Mouse (Mus musculus) cerebellum, postnatal 36 days (tissue): ENCODE results near the gene Foxn1.

ENCODE experiments used
- DNase-seq, 2 experiments: peaks; one replicate each; pipeline ENCODE4 v3.0.0; 2021 to 2022; ENCODE audit warnings: mixed read lengths in 2 of 2

Foxn1 gene

DNA sequence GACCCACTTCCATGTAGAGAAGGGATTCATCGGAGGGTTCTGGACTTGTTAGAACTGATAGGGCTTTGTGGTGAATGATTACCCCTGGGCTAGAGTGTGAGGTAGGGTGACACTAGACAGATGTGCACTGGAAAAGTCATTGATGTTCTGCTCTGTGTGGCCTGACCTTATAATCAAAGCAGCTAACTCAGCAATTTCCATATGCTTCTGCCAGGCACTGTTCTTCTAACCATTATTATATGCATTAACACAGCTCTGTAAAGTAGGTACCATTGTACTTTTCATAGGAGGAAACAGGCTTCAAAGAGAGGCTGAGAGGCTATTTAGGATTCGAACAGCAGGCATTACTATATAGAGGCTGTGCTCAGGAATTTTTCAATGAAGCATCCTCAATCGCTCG, 59.1 kb downstream of the Foxn1 start:
- no peak for DNase-seq

- peak in 1 of 2 experiments; percentile 12 for DNase-seq
These were observed 61.4 kb downstream of the Foxn1 start for GRCm38 (mm10) chr11:78324965-78325364.

- DNase-seq, result peak; percentile 38 to 48
These were observed 62.2 kb downstream of the Foxn1 start for GRCm38 (mm10) chr11:78324000-78324785.

DNA sequence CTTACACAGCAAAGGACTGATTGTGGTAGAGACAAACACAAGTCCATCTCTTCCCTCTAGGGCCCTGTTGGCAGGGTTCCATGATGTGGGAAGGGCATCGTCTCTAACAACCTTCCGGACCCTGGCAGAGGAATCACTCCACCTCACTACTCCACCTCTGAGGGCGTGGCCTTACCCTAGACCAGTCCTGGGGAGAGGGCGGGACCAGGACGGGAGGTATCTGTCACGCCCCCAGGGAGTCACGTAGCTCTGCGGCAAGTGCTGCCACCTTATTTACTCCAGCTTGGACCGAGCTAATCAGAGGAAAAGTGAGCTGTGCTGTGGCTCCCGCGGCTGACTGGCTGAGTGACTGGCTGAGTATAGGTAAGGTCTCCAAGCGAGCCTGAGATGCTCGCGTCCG, 63.5 kb downstream of the Foxn1 start, which contains the start of gene Aldoc:
Gene Aldoc, plus strand, starts transcription at position 109 of the 400 bp plus-strand sequence.
- DNase-seq, result peak; percentile 85 to 87

- DNase-seq, result no peak
These were observed 64.1 kb downstream of the Foxn1 start for GRCm38 (mm10) chr11:78322076-78322831.

DNA sequence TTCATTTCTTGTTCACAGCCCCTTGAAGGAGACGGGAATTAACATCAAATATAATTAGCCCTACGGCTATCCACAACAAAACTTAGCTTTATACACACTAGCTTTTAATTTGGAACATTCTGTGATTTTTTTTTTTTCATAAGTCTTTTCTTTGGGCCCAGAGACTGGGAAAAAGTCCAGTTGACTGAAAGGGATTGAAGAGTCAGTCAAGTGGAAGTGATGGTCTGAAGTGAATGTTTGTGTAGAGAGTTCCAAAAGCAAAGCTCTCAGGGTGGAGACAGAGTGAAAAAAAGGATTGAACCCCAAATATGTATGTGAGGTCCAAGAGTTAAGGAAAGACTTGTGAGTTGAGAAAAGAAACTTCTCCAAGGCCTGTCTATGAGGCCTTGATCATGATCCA, 67.9 kb downstream of the Foxn1 start:
- no peak for DNase-seq

DNA sequence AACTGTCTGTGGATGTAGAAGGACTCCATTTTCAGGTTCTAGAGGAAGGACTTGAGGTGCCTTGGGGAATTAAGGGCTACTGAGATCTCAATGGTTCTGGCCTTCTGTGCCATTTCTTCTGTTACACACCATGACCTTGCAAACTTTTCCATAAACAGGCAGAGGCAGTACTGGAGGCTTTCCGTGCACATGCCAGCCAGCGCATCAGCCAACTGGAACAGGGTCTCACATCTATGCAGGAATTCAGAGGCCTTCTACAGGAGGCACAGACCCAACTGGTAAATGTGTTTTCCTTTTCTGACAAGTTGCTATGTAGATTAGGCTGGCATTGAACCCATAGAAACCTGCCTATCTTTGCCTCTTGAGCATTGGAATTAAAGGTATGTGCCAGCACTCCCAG, 72.7 kb downstream of the Foxn1 start:
- DNase-seq, result no peak

- no peak for DNase-seq
These were observed 75.4 kb downstream of the Foxn1 start for GRCm38 (mm10) chr11:78310861-78311511.
